Mouse (Mus musculus) spleen, adult 2 months (tissue): ENCODE results near the gene Ten1.

Experiments
- CTCF ChIP-seq: fragments of 200-500 bp; IDR thresholded peaks from 2 replicates; pipeline ENCODE4 v1.5.1; 2011; ENCODE audit warnings: mild to moderate bottlenecking, inconsistent platforms; ENCODE audit not compliant: insufficient read depth, insufficient read length, insufficient replicate concordance; ENCODE audit errors: extremely low read depth
- POLR2A ChIP-seq: fragments of 200-500 bp; IDR thresholded peaks from 2 replicates; pipeline ENCODE4 v1.6.1; 2011; ENCODE audit warnings: low read depth, low read length, inconsistent platforms

GRCm38 (mm10) chr11:116237742-116238395 lies 39.2 kb downstream of the Ten1 start, which contains the start of gene Evpl:
- TF ChIP-seq CTCF, result no peak
- TF ChIP-seq POLR2A, result no peak
